Mouse (Mus musculus) G1E (cell line): ENCODE measurements around the gene Slc5a2. TPM values are rescaled to one million over a fixed set of nuclear protein-coding genes. Genes with fewer than 3 reads are reported as not detected.

Experiments
- ATAC-seq: 2 replicates; pipeline ENCODE4 v1.8.0; 2016; ENCODE audit warnings: mild to moderate bottlenecking; ENCODE audit not compliant: insufficient number of reproducible peaks, poor library complexity, low FRiP score, severe bottlenecking; ENCODE audit errors: extremely low read depth
- DNase-seq: peaks from one replicate; pipeline ENCODE4 v3.0.0; 2012; ENCODE audit warnings: low spot score
- H3K27me3 ChIP-seq: 2 replicates; pipeline ENCODE4 v1.6.1; 2012; ENCODE audit warnings: mild to moderate bottlenecking, low read length, inconsistent platforms; ENCODE audit not compliant: insufficient read depth
- H3K36me3 ChIP-seq: replicated peaks from 2 replicates; pipeline ENCODE3; 2012; ENCODE audit warnings: mild to moderate bottlenecking, inconsistent platforms
- H3K4me1 ChIP-seq: 2 replicates; pipeline ENCODE4 v1.6.1; 2012; ENCODE audit warnings: low read depth, low read length, inconsistent platforms, mixed read lengths; ENCODE audit not compliant: insufficient read depth
- H3K4me3 ChIP-seq: 2 replicates; pipeline ENCODE4 v1.5.1; 2012; ENCODE audit warnings: low read depth, mild to moderate bottlenecking, inconsistent platforms, low read length, moderate library complexity, mixed read lengths
- H3K9me3 ChIP-seq: replicated peaks from 2 replicates; pipeline ENCODE4 v1.6.1; 2012; ENCODE audit warnings: inconsistent platforms
- CTCF ChIP-seq: IDR thresholded peaks from 2 replicates; pipeline ENCODE4 v1.5.1; 2012; ENCODE audit warnings: low read depth, low read length, inconsistent platforms, mixed read lengths
- GATA1 ChIP-seq: IDR thresholded peaks from 2 replicates; pipeline ENCODE4 v1.6.1; 2012; ENCODE audit warnings: borderline replicate concordance, low read length, inconsistent platforms, mixed read lengths
- GATA2 ChIP-seq: IDR thresholded peaks from 2 replicates; pipeline ENCODE4 v1.6.1; 2012; ENCODE audit warnings: low read depth, low read length, inconsistent platforms, borderline replicate concordance
- POLR2AphosphoS5 ChIP-seq: IDR thresholded peaks from 2 replicates; pipeline ENCODE4 v1.6.1; 2012; ENCODE audit warnings: low read depth, low read length, inconsistent platforms; ENCODE audit not compliant: insufficient replicate concordance
- TAL1 ChIP-seq: conservative IDR thresholded peaks from 2 replicates; pipeline ENCODE4 v1.6.1; 2012; ENCODE audit warnings: low read depth, low read length, inconsistent platforms, mixed read lengths
- polyA plus RNA-seq: library from polyadenylated mRNA; stranded (reverse); fragments of >175 nt; gene quantifications from 2 replicates; pipeline ENCODE4 v1.2.3, GENCODE M21; 2012
- total RNA-seq, 2 experiments: library from RNA; stranded (forward) in 1 of 2; stranded (reverse) in 1 of 2; fragments of 200-1000 nt in 1 of 2; fragments of >200 nt in 1 of 2; fragmentation: Nextera tagmentation in 1 of 2; gene quantifications; 2 replicates each; pipeline ENCODE4 v1.2.3; 2014 to 2017

The Slc5a2 gene
- total and polyA plus RNA-seq, 3 experiments, result 0.05 to 0.55 TPM; not detected in 1

- Histone ChIP-seq H3K4me3 (no peak overlapping the region), H3K4me1 (peaks cover 70% of the 10 kb centered on the region), H3K9me3 (no peaks in the 10 kb centered on the region), H3K27me3 (no peaks in the 10 kb centered on the region), H3K36me3 (no peaks in the 10 kb centered on the region)
- ATAC-seq, result no peak
- no peak for DNase-seq
- TF ChIP-seq TAL1, result no peak
- no peak for TF ChIP-seq GATA1
- no peak for TF ChIP-seq GATA2
- no peak for TF ChIP-seq POLR2AphosphoS5
- TF ChIP-seq CTCF, result no peak
These were observed 46.4 kb downstream of the Slc5a2 start for GRCm38 (mm10) chr7:128311811-128312210.

DNA sequence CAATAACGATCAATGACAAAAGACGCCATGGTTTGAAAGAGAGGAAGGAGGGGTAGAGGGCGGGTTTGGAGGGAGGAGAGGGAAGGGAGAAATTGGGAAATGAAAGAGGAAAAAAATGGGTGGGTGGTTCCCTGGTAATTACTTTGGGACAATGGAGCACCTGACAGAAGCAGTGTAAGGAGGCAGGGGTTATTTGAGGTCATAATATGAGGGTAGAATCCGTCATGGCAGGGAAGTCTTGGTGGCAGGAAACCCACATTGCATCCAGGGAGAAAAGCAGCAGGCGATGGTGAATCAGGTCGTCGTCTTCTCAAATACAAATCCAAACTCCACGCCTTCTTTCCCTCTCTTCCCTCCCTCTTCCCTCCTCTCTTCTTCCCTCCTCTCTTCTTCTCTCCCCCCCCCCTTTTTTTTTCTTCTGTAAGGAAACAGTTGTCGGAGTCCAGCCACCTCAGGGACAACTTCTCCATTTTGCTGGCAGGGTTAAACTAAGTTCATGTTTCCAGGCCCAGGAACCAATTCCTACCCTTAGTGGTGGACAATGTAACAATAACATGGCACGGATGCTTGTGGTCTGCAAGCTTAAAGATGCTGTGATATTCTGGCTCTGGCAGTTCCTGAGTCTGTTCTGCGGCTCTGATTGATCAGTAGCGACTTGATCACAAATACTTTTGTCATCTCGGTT is 47.1 kb downstream of the Slc5a2 start:
- no peak for ATAC-seq
- peaks cover 63% of the 10 kb centered on the region for H3K4me1 ChIP-seq
- no peak overlapping the region for H3K4me3 ChIP-seq

DNA sequence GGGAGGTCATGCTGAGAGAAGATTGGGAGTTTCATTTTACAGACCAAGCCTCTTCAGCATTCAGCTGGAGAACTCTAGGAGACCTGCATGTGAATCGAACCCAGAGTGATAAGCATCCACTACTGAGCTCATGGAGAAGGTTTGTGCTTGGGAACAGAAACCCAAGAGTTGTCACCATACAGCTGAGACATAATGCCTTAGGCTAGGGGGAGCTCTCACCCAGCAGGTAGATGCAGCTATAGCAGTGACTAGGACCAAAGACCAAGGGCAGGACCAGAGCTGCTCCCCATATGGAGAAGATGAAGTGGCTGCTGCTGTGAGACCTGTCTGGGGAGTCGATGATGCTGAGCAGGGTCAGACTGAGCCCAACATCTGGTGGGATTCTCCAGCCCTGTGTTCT is 48.1 kb downstream of the Slc5a2 start:
- Histone ChIP-seq H3K27me3 (no peaks in the 10 kb centered on the region), H3K4me1 (peaks cover 52% of the 10 kb centered on the region), H3K4me3 (no peak overlapping the region), H3K9me3 (no peaks in the 10 kb centered on the region), H3K36me3 (no peaks in the 10 kb centered on the region)
- DNase-seq, result no peak
- TF ChIP-seq POLR2AphosphoS5 (no peak), GATA1 (no peak), GATA2 (no peak), TAL1 (no peak), CTCF (no peak)
- no peak for ATAC-seq

More for the DNA sequence above, 47.1 kb downstream of the Slc5a2 start:
- H3K27me3 ChIP-seq, result no peaks in the 10 kb centered on the region
- H3K9me3 ChIP-seq, result no peaks in the 10 kb centered on the region
- H3K36me3 ChIP-seq, result no peaks in the 10 kb centered on the region
- TF ChIP-seq GATA1 (no peak), GATA2 (no peak), POLR2AphosphoS5 (no peak), TAL1 (no peak), CTCF (no peak)
- no peak for DNase-seq

GRCm38 (mm10) chr7:128314491-128314890 is 49.0 kb downstream of the Slc5a2 start:
- H3K9me3 ChIP-seq, result no peaks in the 10 kb centered on the region
- H3K36me3 ChIP-seq, result no peaks in the 10 kb centered on the region
- H3K27me3 ChIP-seq, result no peaks in the 10 kb centered on the region
- ATAC-seq, result no peak
- TF ChIP-seq CTCF (no peak), POLR2AphosphoS5 (no peak), TAL1 (no peak), GATA1 (no peak), GATA2 (no peak)
- peaks cover 48% of the 10 kb centered on the region for H3K4me1 ChIP-seq
- H3K4me3 ChIP-seq, result no peak overlapping the region
- no peak for DNase-seq

GRCm38 (mm10) chr7:128317011-128317410 is 51.6 kb downstream of the Slc5a2 start:
- ATAC-seq, result no peak

DNA sequence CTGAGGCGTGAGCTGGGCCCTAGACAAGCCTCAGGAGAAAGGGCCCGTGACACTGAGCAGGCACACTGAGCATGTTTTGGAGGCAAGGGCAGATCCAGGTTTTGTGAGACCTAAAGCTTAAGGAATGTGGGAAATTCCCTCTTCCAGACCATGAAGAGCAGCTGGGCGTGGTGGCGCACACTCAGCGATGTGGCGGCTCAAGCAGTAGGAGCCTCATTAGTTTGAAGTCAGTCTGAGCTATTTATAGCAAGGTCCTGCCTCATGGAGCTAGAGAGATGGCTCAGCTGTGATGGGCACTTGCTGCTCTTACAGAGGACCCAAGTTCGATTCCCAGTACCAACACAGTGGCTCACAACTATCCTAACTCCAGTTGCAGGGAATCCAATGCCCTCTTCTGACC is 53.7 kb downstream of the Slc5a2 start:
- Histone ChIP-seq H3K4me1 (peaks cover 41% of the 10 kb centered on the region), H3K27me3 (peaks cover 10% of the 10 kb centered on the region; the same call in 1 of the 2 replicates), H3K4me3 (no peak overlapping the region), H3K36me3 (no peaks in the 10 kb centered on the region), H3K9me3 (no peaks in the 10 kb centered on the region)
- no peak for DNase-seq
- no peak for ATAC-seq
- TF ChIP-seq GATA1 (no peak), GATA2 (no peak), CTCF (no peak)

More at GRCm38 (mm10) chr7:128317011-128317410, 51.6 kb downstream of the Slc5a2 start:
- Histone ChIP-seq H3K4me3 (no peak overlapping the region), H3K27me3 (no peaks in the 10 kb centered on the region), H3K4me1 (peaks cover 46% of the 10 kb centered on the region), H3K9me3 (no peaks in the 10 kb centered on the region), H3K36me3 (no peaks in the 10 kb centered on the region)
- DNase-seq, result no peak
- TF ChIP-seq GATA1 (no peak), GATA2 (no peak), POLR2AphosphoS5 (no peak), CTCF (no peak), TAL1 (no peak)
